Mouse (Mus musculus): Measurements from ENCODE around the gene Chd3. TPM values are rescaled to one million over a fixed set of nuclear protein-coding genes. Genes with fewer than 3 reads are reported as not detected.
A peak's percentile ranks its signal among the peaks of the same experiment; 100 is the strongest.

Chd3 gene
- total RNA-seq, 1 experiment from 2014 or later = 109 TPM

GRCm38 (mm10) chr11:69366157-69366854, 2.9 kb downstream of the Chd3 start:
- DNase-seq = peak; percentile 98

- DNase-seq = no peak
Observed at GRCm38 (mm10) chr11:69365722-69366121, 3.5 kb downstream of the Chd3 start.

- DNase-seq = peak; percentile 99
Observed at GRCm38 (mm10) chr11:69364910-69365309, 4.3 kb downstream of the Chd3 start.

GRCm38 (mm10) chr11:69364376-69364775, 4.8 kb downstream of the Chd3 start:
- no peak for DNase-seq

GRCm38 (mm10) chr11:69362479-69362878, 6.7 kb downstream of the Chd3 start:
- no peak for DNase-seq

- no peak for DNase-seq
Observed at GRCm38 (mm10) chr11:69362021-69362420, 7.2 kb downstream of the Chd3 start.

- DNase-seq = no peak
Observed at GRCm38 (mm10) chr11:69357690-69358089, 11.5 kb downstream of the Chd3 start.

GRCm38 (mm10) chr11:69356544-69356943, 12.7 kb downstream of the Chd3 start:
- no peak for DNase-seq

- no peak for DNase-seq
Observed at GRCm38 (mm10) chr11:69346441-69346840, 22.8 kb downstream of the Chd3 start.

- peak; percentile 75 for DNase-seq
Observed at GRCm38 (mm10) chr11:69340161-69341131, 28.8 kb downstream of the Chd3 start, which contains the start of gene Rnf227. TSS of gene Rnf227 (plus strand) at chr11:69340461.

GRCm38 (mm10) chr11:69334796-69335195, 34.4 kb downstream of the Chd3 start:
- DNase-seq = no peak

GRCm38 (mm10) chr11:69333922-69334321, 35.3 kb downstream of the Chd3 start:
- DNase-seq = no peak

GRCm38 (mm10) chr11:69332713-69333253, 36.4 kb downstream of the Chd3 start:
- no peak for DNase-seq

- DNase-seq = peak; percentile 90
Observed at GRCm38 (mm10) chr11:69331929-69332405, 37.2 kb downstream of the Chd3 start.

GRCm38 (mm10) chr11:69331152-69331551, 38.1 kb downstream of the Chd3 start:
- peak; percentile 62 for DNase-seq

- no peak for DNase-seq
Observed at GRCm38 (mm10) chr11:69328517-69328916, 40.7 kb downstream of the Chd3 start.

- DNase-seq = no peak
Observed at GRCm38 (mm10) chr11:69327648-69328047, 41.6 kb downstream of the Chd3 start.

GRCm38 (mm10) chr11:69327157-69327442, 42.1 kb downstream of the Chd3 start:
- peak; percentile 67 for DNase-seq

- peak; percentile 57 for DNase-seq
Observed at GRCm38 (mm10) chr11:69326408-69327156, 42.6 kb downstream of the Chd3 start.

GRCm38 (mm10) chr11:69325628-69326407, 43.4 kb downstream of the Chd3 start, which contains the start of gene Kcnab3:
TSS of gene Kcnab3 (plus strand) at chr11:69326258.
- peak; percentile 92 for DNase-seq

GRCm38 (mm10) chr11:69324749-69325148, 44.5 kb downstream of the Chd3 start:
- DNase-seq = no peak

Measured in adrenal gland, postnatal 14 days (tissue).